Mouse (Mus musculus) natural killer cell, adult 2 months (primary cell): ENCODE results near the gene Gm10203.
A peak's percentile ranks its signal among the peaks of the same experiment; 100 is the strongest.
"Not testable (repeated sequence)": the region's sequence is repeated elsewhere in the genome, so short reads cannot be mapped to it uniquely, and the experiment has no call there.

ENCODE experiments used
- DNase-seq, 2 experiments: peaks; one replicate each; pipeline ENCODE4 v3.0.0; 2022; ENCODE audit warnings: low spot score in 2 of 2

Gm10203 gene

GRCm38 (mm10) chr6:149129870-149130269, at the start of gene Gm10203:
TSS of gene Gm10203 (plus strand) at chr6:149130170.
- not testable (repeated sequence) for DNase-seq

- no peak for DNase-seq
Observed at GRCm38 (mm10) chr6:149092406-149092805, 37.6 kb upstream of the Gm10203 start.

- no peak for DNase-seq
Observed at GRCm38 (mm10) chr6:149093465-149093864, 36.5 kb upstream of the Gm10203 start.

- no peak for DNase-seq
Observed at GRCm38 (mm10) chr6:149094555-149094954, 35.4 kb upstream of the Gm10203 start.

GRCm38 (mm10) chr6:149095389-149095788, 34.6 kb upstream of the Gm10203 start:
- DNase-seq = no peak

GRCm38 (mm10) chr6:149096233-149096632, 33.7 kb upstream of the Gm10203 start:
- DNase-seq = no peak

GRCm38 (mm10) chr6:149097276-149097675, 32.7 kb upstream of the Gm10203 start:
- DNase-seq = no peak

GRCm38 (mm10) chr6:149098993-149099392, 31.0 kb upstream of the Gm10203 start:
- DNase-seq = no peak

- DNase-seq = peak in 1 of 2 experiments; percentile 29
Observed at GRCm38 (mm10) chr6:149100174-149101075, 29.5 kb upstream of the Gm10203 start.

GRCm38 (mm10) chr6:149101076-149101942, 28.7 kb upstream of the Gm10203 start, which contains the start of gene Dennd5b:
TSS of gene Dennd5b (minus strand) at chr6:149101680.
- peak in 1 of 2 experiments; percentile 41 for DNase-seq

- DNase-seq = no peak
Observed at GRCm38 (mm10) chr6:149101943-149102243, 28.1 kb upstream of the Gm10203 start.

GRCm38 (mm10) chr6:149103451-149103850, 26.5 kb upstream of the Gm10203 start:
- DNase-seq = no peak

- no peak for DNase-seq
Observed at GRCm38 (mm10) chr6:149107615-149108014, 22.4 kb upstream of the Gm10203 start.

- no peak for DNase-seq
Observed at GRCm38 (mm10) chr6:149108909-149109308, 21.1 kb upstream of the Gm10203 start.

- DNase-seq = no peak
Observed at GRCm38 (mm10) chr6:149116992-149117391, 13.0 kb upstream of the Gm10203 start.

- no peak for DNase-seq
Observed at GRCm38 (mm10) chr6:149118935-149119334, 11.0 kb upstream of the Gm10203 start.

- peak; percentile 45 to 57 for DNase-seq
Observed at GRCm38 (mm10) chr6:149119853-149120252, 10.1 kb upstream of the Gm10203 start.

- no peak for DNase-seq
Observed at GRCm38 (mm10) chr6:149123042-149123441, 6.9 kb upstream of the Gm10203 start.

- peak; percentile 41 to 54 for DNase-seq
Observed at GRCm38 (mm10) chr6:149126675-149127074, 3.3 kb upstream of the Gm10203 start.

GRCm38 (mm10) chr6:149131111-149131510, 1.1 kb downstream of the Gm10203 start:
- DNase-seq = no peak

- peak; percentile 46 to 62 for DNase-seq
Observed at GRCm38 (mm10) chr6:149132311-149133077, 2.5 kb downstream of the Gm10203 start.
